Mouse (Mus musculus): ENCODE measurements at regions not wholly inside any gene's neighbourhood (a gene's known extent, or its start where the extent isn't known, plus 50 kb on each side); places are given as distances from the start of the nearest gene placed in this dataset.
A peak's percentile ranks its signal among the peaks of the same experiment; 100 is the strongest.

GRCm38 (mm10) chr9:120866709-120867108 is 62.3 kb upstream of the Ctnnb1 start:
- peak; percentile 73 for ATAC-seq

GRCm38 (mm10) chr9:120867861-120868260 is 61.2 kb upstream of the Ctnnb1 start:
- ATAC-seq, result no peak

- no peak for ATAC-seq
Measured at GRCm38 (mm10) chr9:120868330-120868729, 60.7 kb upstream of the Ctnnb1 start.

- ATAC-seq, result no peak
Measured at GRCm38 (mm10) chr9:120869432-120870081, 59.5 kb upstream of the Ctnnb1 start.

GRCm38 (mm10) chr9:120873293-120873692 is 55.7 kb upstream of the Ctnnb1 start:
- ATAC-seq, result no peak

GRCm38 (mm10) chr9:120874416-120874976 is 54.5 kb upstream of the Ctnnb1 start:
- ATAC-seq, result no peak

- no peak for ATAC-seq
Measured at GRCm38 (mm10) chr9:120877101-120877500, 51.9 kb upstream of the Ctnnb1 start.
